Mouse (Mus musculus): ENCODE data around the gene Olfr464.
A peak's percentile ranks its signal among the peaks of the same experiment; 100 is the strongest.

Olfr464 gene

GRCm38 (mm10) chr11:87920966-87921365, at the start of gene Olfr464:
Gene Olfr464 (minus strand): TSS chr11:87920967.
- no peak for DNase-seq (ENCODE audit: low spot score)

GRCm38 (mm10) chr11:87968356-87969122, 47.8 kb upstream of the Olfr464 start:
- peak; percentile 39 for DNase-seq (ENCODE audit: low spot score)

GRCm38 (mm10) chr11:87967692-87968289, 47.0 kb upstream of the Olfr464 start:
- DNase-seq (ENCODE audit: low spot score): peak; percentile 86

GRCm38 (mm10) chr11:87966214-87966613, 45.4 kb upstream of the Olfr464 start:
- DNase-seq (ENCODE audit: low spot score): peak; percentile 57

- peak; percentile 31 for DNase-seq (ENCODE audit: low spot score)
Measured at GRCm38 (mm10) chr11:87965293-87965692, 44.5 kb upstream of the Olfr464 start.

- no peak for DNase-seq (ENCODE audit: low spot score)
Measured at GRCm38 (mm10) chr11:87957066-87957465, 36.3 kb upstream of the Olfr464 start.

GRCm38 (mm10) chr11:87955144-87955543, 34.4 kb upstream of the Olfr464 start:
- DNase-seq (ENCODE audit: low spot score): peak; percentile 60

GRCm38 (mm10) chr11:87949990-87950389, 29.2 kb upstream of the Olfr464 start:
- peak; percentile 19 for DNase-seq (ENCODE audit: low spot score)

GRCm38 (mm10) chr11:87935467-87935866, 14.7 kb upstream of the Olfr464 start:
- DNase-seq (ENCODE audit: low spot score): peak; percentile 79

GRCm38 (mm10) chr11:87933731-87934130, 13.0 kb upstream of the Olfr464 start:
- DNase-seq (ENCODE audit: low spot score): no peak

GRCm38 (mm10) chr11:87930348-87930747, 9.6 kb upstream of the Olfr464 start:
- no peak for DNase-seq (ENCODE audit: low spot score)

- no peak for DNase-seq (ENCODE audit: low spot score)
Measured at GRCm38 (mm10) chr11:87920301-87920700, 466 bp downstream of the Olfr464 start.

- DNase-seq (ENCODE audit: low spot score): no peak
Measured at GRCm38 (mm10) chr11:87916005-87916404, 4.8 kb downstream of the Olfr464 start.

GRCm38 (mm10) chr11:87904331-87904730, 16.4 kb downstream of the Olfr464 start:
- no peak for DNase-seq (ENCODE audit: low spot score)

GRCm38 (mm10) chr11:87897287-87897686, 23.5 kb downstream of the Olfr464 start, which contains the start of gene Olfr463:
Gene Olfr463 (minus strand): TSS chr11:87897387.
- DNase-seq (ENCODE audit: low spot score): no peak

- no peak for DNase-seq (ENCODE audit: low spot score)
Measured at GRCm38 (mm10) chr11:87892168-87892567, 28.6 kb downstream of the Olfr464 start, which contains the start of gene Olfr462. Gene Olfr462 (minus strand): TSS chr11:87892268.

- no peak for DNase-seq (ENCODE audit: low spot score)
Measured at GRCm38 (mm10) chr11:87884856-87885255, 35.9 kb downstream of the Olfr464 start.

- no peak for DNase-seq (ENCODE audit: low spot score)
Measured at GRCm38 (mm10) chr11:87883493-87883892, 37.3 kb downstream of the Olfr464 start.

GRCm38 (mm10) chr11:87881714-87882113, 39.1 kb downstream of the Olfr464 start:
- DNase-seq (ENCODE audit: low spot score): no peak

- DNase-seq (ENCODE audit: low spot score): no peak
Measured at GRCm38 (mm10) chr11:87879826-87880225, 40.9 kb downstream of the Olfr464 start.

GRCm38 (mm10) chr11:87875436-87875835, 45.3 kb downstream of the Olfr464 start, which contains the start of gene Epx:
Gene Epx (minus strand): TSS chr11:87875536.
- no peak for DNase-seq (ENCODE audit: low spot score)

GRCm38 (mm10) chr11:87871766-87872165, 49.0 kb downstream of the Olfr464 start:
- no peak for DNase-seq (ENCODE audit: low spot score)

GRCm38 (mm10) chr11:87870096-87870495, 50.7 kb downstream of the Olfr464 start:
- no peak for DNase-seq (ENCODE audit: low spot score)

Data from T-cell, adult 2 months (primary cell).